Mouse (Mus musculus) thymus, postnatal 14 days (tissue): ENCODE results near the gene Iqsec3.

Experiments
- DNase-seq: peaks from one replicate; pipeline ENCODE4 v3.0.0; 2021

The Iqsec3 gene

DNA sequence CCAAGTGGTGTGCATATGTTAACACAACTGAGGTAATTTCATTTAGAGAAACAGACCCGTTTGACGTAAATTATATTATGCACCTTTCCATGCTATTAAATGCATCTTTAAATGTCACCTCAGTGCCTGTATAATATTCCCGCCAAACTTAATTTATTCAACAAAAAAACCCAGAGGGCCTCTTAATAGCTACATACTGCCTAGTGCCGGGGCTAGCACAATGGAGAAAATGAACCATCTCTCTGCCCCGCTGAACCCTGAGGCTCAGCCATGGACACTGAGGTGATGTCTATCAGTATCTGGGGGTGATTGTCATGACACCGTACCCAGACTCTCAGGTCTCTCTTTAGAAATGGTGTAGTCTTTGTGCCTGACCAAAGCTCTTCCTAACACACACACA, 116.2 kb downstream of the Iqsec3 start:
- DNase-seq: no peak

DNA sequence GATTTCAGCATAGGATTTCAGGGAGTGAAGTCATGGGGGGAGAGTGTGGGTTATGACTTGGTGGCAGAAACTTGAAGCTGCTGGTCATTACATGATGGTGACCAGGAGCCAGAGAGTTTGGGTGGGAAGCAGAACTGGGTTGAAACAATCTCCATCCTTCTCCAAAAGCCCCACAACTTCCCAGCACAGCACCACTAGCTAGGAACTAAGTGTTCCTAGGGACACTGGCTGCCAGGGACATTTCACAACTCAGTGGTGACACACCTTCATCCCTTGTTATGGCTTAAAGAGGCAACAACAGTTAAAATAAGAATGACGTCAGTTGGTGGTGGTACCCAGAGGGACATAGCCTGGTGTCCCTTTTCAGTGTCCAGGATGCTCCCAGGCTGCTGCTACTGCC, 117.4 kb downstream of the Iqsec3 start:
- DNase-seq: no peak

DNA sequence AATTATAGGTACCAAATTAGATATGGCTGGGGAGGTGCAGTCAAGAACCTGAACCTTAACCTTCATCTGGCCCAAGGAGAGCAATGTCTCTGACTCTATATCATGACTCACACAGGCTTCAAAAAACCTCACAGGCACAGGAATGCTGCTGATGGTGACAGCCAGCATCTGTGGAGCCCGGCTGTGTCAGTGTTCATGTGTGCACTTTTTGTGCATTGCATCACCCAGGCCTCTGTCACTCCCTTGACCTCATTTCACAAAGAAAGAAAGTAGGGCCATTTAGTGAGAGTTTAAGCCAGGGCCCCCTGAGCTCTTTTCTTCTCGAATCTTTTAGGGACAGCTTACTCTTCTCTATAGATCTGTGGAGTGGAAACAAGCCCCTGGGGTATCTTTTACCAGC, 121.2 kb downstream of the Iqsec3 start:
- no peak for DNase-seq

DNA sequence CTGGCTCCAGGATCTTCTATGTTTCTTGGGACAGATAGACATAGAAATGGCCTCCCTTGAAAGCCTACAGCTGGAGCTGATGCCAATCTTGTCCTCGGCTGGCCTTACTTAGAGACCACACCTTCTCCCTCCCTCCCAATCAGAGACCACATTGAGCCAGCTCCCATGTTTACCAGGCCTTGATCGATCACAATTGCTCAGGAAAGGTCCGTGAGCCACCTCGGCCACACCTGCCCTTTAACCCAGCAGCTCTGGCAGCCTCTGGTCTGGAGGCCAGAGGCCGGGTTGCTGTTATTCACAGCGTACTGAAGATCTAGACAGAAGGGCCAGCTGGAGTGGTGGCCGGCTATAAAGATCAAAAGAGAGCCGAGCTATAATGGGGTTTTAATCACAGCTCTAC, 127.0 kb downstream of the Iqsec3 start:
- DNase-seq: no peak

DNA sequence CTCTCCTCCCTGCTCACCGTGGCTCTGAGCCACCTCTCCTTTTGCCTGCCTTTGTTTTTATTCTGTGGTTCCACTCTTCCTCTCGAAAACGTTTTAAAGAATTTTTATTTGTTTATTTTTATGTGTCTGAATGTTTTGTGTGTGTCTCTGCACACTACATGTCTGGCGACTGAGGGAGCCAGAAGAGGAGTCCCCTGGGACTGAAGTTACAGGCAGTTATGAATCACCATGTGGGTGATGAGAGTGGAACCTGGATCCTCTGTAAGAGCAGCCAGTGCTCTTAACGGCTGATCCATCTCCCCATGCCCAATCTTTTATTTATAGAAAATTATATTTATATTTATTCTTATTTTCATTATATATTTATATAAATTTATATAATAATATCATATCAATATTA, 129.1 kb downstream of the Iqsec3 start:
- DNase-seq: no peak

DNA sequence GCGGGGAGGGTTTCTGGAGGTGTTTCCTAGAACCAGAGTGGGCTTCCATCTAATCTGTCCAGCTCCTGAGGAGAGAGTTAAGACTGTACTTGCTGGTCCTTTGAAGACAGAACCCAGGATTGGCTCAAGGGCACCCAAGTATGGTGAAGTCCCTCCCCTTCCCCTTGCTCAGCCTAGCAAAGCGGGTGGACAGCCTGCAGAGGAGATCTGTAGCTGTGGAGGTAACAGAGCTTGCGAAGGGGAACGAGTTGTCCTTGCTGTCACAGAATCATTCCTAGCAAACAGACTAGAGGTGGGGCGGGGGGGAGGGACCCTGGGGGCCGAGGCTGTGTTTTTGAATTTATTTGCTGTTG, 129.7 kb downstream of the Iqsec3 start:
- DNase-seq: no peak

DNA sequence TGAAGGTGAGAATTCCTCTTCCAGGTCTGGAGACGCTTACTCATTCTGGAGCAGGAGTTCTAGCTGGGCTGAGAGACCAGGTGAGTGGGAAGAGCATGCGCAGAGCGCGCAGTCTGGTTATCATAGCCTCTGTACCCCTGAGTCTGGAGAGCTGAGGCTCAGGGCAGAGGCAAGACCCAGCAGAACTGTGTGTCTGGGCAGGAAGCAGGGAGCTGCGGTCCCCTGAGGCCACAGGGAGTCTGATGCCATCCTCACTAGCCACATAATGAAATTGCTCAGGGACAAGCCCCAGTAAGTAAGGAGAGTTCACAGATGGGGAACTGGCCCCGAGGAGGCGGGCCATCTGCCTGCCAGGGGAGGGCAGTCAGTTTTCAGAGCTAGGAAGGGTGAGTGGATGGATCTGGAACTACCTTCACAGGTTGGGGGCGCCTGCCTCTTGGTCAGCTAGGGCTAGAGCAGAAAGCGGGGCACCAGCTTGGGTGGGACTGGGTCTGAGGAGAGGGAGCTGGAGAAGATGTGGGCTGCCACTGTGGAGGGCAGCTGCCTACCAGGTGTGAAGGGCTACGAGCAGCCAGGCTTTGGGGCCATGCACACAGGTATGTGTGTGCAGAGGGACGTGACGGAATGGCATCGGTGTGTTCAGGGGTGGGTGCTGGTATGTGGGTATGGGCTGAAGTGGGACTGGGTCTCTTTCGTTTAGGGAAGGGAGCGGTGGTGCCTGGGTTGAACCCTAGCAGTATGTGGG, 130.3 kb downstream of the Iqsec3 start, which contains the start of gene Slc6a12:
Gene Slc6a12 (plus strand): TSS at position 51 of the 745 bp plus-strand sequence.
- no peak for DNase-seq

DNA sequence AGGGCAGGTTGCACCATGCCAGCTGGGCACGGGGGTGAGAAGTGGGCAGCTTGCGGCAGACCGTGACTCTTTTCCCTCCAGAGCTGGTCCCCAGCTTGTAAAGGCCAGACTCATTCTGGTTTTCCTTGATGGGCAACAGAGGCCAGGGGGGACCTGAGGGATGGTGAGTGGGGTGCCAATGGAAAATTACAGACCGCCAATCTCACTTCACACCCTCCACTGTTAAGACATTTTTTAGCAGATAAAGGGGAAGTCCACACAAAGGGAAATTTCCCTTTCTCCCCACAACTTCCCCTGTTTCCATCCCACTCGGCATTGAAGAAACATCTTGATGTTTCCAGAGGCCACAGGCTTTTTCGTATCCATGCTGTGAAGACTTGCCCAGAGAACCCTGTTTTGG, 131.8 kb downstream of the Iqsec3 start:
- DNase-seq: no peak

DNA sequence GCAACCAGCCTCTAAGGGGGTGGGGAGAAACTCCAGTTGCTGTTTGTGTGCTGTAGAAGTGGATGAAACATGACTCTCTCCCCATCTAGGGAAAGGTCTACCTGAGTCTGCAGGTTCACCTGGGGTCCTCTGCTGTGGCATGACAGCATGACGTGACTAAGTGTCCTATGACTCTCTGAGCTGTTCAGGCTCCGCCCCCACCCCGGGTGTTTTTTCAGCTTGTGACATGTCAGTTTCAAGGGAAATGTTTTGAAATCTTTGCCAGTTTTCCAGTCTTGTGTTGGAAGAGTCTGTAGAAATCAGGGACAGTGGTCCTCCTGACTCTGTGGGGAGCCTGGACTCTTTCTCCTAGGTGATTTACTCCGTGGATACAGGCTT, 135.0 kb downstream of the Iqsec3 start:
- DNase-seq: no peak

DNA sequence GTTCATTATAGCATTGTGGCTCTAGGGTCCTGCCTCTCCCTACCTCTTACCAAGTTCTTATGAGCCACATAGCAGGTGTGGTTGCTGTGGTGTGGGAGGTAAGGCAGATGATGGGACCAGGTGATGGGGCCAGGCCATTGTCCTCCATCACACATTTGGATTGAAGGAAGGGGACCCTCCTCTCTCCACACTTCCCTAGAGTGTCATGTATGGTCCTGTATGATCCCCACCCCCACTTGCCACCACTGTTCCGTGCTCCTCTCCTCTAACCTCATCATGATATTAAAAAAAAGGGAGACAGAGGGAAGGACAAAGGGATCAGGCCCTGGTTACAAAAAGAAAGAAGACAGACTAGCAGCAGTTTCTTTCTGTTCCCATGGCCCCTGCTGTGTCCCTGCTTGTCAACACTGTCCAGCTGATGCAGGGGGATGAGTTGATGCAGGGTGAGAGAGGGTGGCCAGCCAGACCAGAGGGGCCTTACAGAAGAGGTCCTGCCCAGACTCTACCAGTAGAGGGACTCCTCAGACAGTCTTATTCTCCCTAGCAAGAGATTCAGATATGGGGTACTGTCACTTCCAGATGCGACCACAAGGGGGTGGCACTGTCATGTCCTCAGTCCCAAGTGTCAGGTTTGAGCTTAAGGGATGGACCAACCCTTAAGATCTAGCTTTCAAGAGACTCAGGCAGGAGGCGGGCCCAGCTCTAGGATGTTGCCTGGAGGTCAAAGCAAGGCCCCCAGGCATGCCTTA, 135.5 kb downstream of the Iqsec3 start:
- DNase-seq: peak; percentile 86

DNA sequence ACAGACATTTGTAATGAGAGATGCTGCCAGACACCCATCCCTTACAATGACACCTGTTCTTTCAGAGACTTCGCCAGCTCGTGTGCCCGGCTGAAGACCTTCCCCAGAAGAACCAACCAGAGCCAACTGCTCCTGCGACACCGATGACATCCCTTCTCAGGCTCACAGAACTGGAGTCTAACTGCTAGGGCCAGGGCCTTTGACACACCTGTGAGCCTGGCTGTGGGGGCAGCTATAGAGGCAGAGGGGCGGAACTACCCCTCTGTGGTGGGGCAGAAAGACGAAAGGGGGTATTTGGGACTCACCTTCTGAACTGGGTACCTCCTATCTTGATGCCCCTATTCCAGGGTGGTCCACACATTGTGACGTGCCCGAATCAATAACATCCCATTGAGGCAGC, 136.2 kb downstream of the Iqsec3 start:
- DNase-seq: peak; percentile 54

DNA sequence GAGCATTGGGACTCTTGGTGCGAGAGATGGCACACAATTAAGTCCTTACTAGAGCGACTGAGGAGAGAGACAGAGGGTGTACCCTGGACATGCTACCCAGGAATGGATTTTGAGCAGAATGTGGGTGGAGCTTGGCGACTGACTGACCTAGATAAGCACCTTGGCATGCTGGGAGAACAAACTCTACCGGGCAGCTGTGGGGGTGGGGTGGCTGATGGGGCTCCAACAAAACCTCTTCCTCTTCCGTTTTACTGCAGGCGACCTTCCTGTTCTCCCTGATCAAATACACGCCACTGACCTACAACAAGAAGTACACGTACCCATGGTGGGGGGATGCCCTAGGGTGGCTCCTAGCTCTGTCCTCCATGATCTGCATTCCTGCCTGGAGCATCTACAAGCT, 136.9 kb downstream of the Iqsec3 start:
- DNase-seq: peak; percentile 88

DNA sequence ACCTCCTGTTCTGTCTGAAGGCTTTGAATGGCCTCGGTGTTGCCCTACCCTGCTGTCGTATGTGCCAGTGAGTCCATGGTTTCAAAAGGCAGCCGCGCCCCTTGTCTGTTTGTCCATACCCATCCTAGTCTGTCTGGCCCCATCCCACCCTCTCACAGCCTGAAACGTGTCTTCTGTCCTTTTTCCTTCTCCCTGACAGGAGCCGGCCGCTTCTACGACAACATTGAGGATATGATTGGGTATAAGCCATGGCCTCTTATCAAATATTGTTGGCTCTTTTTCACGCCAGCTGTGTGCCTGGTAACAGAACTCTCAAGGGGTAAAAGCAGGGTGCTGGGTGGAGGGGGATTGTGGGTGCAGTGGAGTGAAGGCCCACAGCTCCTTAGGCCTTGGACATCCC, 137.6 kb downstream of the Iqsec3 start:
- DNase-seq: peak; percentile 15

DNA sequence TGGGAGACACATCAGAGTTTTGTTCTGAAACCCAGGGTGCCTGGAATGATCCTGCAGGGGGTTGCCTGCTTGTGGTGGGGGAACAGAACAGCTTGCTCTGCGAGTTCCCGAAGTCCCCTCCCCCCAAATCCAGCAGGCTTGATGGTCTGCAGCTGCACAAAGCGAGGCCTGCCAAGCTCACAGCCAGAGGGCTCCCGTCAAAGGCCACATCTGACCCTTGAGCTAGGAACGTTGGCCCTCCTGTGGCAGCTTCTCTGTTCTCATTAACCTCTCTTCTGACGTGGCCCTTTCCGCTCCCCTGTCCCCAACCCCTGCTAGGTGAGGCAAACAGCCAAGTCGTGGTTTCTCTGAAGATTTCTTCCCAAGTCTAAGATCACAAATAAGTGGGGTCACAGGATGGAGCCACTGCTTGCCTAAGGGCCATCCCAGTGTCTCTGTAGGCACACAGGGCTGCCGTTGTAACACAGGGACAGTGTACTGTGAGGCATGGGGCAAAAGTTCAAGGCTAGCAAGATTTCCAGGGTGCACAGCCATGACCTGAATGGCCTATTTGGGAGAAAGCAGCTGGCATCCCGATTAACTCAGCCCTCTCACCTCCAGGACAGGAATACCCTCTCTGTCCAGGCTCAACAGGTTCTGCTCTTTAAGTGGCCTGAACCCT, 143.5 kb downstream of the Iqsec3 start:
- peak; percentile 32 for DNase-seq

DNA sequence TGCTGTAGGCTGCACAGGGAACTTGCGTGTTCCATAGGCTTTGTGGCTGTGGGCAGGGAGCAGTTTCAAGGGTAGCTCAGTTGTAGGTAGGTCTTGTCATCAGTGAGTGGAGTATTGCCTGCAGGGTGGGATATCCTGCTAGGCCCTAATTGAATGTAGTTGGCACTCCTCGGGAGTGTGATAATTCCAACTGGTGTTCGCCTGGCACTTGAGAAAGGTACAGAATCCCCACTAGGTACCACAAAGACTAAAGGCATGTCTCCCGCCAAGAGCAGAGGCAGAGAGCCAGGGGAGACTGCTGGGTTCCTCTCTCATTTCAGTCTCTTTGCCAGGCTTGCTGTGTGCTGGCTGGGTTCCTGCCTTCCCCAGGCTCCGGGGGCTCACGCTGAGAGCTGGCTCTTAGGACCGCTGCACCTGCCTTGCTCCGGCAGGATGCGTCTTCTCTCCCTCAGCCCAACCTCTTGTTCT, 145.0 kb downstream of the Iqsec3 start:
- DNase-seq: peak; percentile 58

DNA sequence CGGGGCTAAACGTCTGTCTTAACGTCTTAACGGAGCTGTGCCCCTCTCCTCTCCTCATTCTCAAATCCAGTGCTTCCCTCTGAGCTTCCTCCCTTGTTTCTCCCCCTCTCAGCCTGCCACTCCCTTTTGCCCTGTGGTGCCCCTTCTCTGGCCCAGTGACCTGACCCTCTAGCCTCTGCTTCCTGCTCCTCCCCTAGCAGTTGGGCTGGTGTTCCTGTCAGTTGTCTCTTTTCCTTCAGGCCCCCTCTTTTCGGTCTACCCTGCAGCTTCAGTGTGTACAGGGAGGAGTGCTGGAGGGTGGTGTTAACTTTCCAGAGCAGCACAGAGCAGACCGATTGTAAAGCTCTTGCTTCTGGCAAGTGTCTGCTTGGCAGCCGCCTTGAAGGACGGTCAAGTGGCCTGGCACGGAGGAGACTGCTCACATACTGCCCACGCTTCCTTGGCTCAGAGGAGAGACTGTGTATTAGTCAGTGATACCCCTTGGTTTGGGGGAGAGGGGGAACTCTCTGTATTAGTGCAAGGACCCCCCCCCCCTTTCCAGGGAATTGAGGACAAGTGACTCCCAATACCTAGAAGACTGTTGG, 146.9 kb downstream of the Iqsec3 start:
- DNase-seq: peak; percentile 28

DNA sequence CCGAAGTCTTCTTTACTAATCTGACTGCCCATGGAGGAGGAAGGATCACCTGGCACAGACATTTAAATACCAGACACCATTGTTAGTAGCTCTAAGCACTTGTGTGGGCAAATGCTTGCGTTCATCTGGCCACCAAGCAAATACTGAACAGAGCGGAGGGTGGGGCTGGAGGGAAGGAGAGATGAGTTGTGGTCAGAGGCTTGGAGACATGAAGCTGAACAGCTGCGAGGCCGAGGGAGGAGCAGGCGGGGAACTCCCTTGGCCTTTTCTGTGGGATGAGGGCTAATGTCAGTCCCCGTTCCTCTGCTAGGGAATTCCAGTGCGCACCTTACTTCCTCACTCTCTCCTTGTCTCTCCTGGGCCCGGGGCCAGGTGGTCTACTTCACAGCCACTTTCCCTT, 147.7 kb downstream of the Iqsec3 start:
- no peak for DNase-seq

DNA sequence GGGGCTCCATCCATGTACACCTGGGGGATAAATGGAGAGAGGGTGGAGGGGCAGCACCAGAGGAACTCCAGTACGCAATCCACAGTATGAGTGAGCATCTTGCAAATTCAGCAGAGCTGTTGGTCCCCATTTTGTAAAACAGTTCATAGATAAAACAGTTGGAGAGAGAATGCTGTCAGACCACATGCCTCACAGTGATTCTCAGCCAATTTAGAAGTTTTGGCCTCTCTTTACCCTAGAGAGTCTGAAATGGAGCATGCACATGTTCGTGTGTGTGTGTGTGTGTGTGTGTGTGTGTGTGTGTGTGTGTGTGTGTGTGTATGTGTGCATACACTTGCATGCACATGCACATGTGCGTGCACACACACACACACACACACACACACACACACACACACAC, 148.2 kb downstream of the Iqsec3 start:
- no peak for DNase-seq
